Mouse (Mus musculus) E14TG2a.4 (cell line): Measurements from ENCODE around the gene Slc38a3.
A peak's percentile ranks its signal among the peaks of the same experiment; 100 is the strongest.

Experiments used
- H3K27me3 ChIP-seq: 2 replicates; pipeline ENCODE4 v1.6.1; 2014; ENCODE audit warnings: low read length, control low read depth; ENCODE audit not compliant: insufficient read depth
- H3K36me3 ChIP-seq: 2 replicates; pipeline ENCODE4 v1.6.1; 2014; ENCODE audit warnings: low read length, control low read depth; ENCODE audit not compliant: insufficient read depth
- H3K4me1 ChIP-seq: replicated peaks from 2 replicates; pipeline ENCODE4 v1.6.1; 2014; ENCODE audit warnings: low read depth, low read length, control low read depth
- H3K4me3 ChIP-seq: replicated peaks from 2 replicates; pipeline ENCODE4 v1.5.1; 2014; ENCODE audit warnings: mild to moderate bottlenecking, low read length
- H3K9me3 ChIP-seq: 2 replicates; pipeline ENCODE4 v1.6.1; 2014; ENCODE audit warnings: low read length, control low read depth
- CTCF ChIP-seq: conservative IDR thresholded peaks from 2 replicates; pipeline ENCODE4 v1.5.1; 2014; ENCODE audit warnings: low read length
- NANOG ChIP-seq: IDR thresholded peaks from 2 replicates; pipeline ENCODE4 v1.6.1; 2014; ENCODE audit warnings: borderline replicate concordance, low read length, mixed read lengths
- POU5F1 ChIP-seq: IDR thresholded peaks from 2 replicates; pipeline ENCODE4 v1.6.1; 2014; ENCODE audit warnings: low read length, borderline replicate concordance

The Slc38a3 gene

GRCm38 (mm10) chr9:107677091-107677784 is 7.9 kb upstream of the Slc38a3 start:
- H3K27me3 ChIP-seq: peaks cover 67% of the 10 kb centered on the region
- H3K4me1 ChIP-seq: peaks cover 50% of the 10 kb centered on the region
- H3K36me3 ChIP-seq: no peaks in the 10 kb centered on the region
- H3K9me3 ChIP-seq: no peaks in the 10 kb centered on the region
- TF ChIP-seq NANOG: no peak
- TF ChIP-seq POU5F1: no peak
- peak; percentile 93 for TF ChIP-seq CTCF
- peak overlapping the region; percentile 56 for H3K4me3 ChIP-seq

GRCm38 (mm10) chr9:107676302-107676701 is 7.0 kb upstream of the Slc38a3 start:
- Histone ChIP-seq H3K4me1 (peaks cover 42% of the 10 kb centered on the region), H3K27me3 (peaks cover 62% of the 10 kb centered on the region), H3K4me3 (peak overlapping the region; percentile 73), H3K9me3 (no peaks in the 10 kb centered on the region), H3K36me3 (no peaks in the 10 kb centered on the region)
- TF ChIP-seq CTCF (no peak), NANOG (no peak), POU5F1 (no peak)

GRCm38 (mm10) chr9:107675671-107676301 is 6.5 kb upstream of the Slc38a3 start:
- no peak; the same call in 1 of the 2 replicates for TF ChIP-seq CTCF
- TF ChIP-seq NANOG: no peak
- no peak for TF ChIP-seq POU5F1

GRCm38 (mm10) chr9:107674609-107675429 is 5.5 kb upstream of the Slc38a3 start:
- Histone ChIP-seq H3K36me3 (no peaks in the 10 kb centered on the region), H3K27me3 (peaks cover 63% of the 10 kb centered on the region), H3K4me3 (peak overlapping the region; percentile 73), H3K4me1 (peaks cover 41% of the 10 kb centered on the region), H3K9me3 (no peaks in the 10 kb centered on the region)
- TF ChIP-seq CTCF (no peak), POU5F1 (no peak), NANOG (no peak)

More at GRCm38 (mm10) chr9:107675671-107676301, 6.5 kb upstream of the Slc38a3 start:
- H3K4me1 ChIP-seq: peaks cover 41% of the 10 kb centered on the region
- no peaks in the 10 kb centered on the region for H3K36me3 ChIP-seq
- H3K9me3 ChIP-seq: no peaks in the 10 kb centered on the region
- H3K4me3 ChIP-seq: peak overlapping the region; percentile 73
- peaks cover 60% of the 10 kb centered on the region for H3K27me3 ChIP-seq

GRCm38 (mm10) chr9:107670259-107670658 is 929 bp upstream of the Slc38a3 start:
- peaks cover 82% of the 10 kb centered on the region for H3K27me3 ChIP-seq
- no peak for TF ChIP-seq POU5F1
- TF ChIP-seq CTCF: no peak
- TF ChIP-seq NANOG: no peak
- H3K4me3 ChIP-seq: no peak overlapping the region
- H3K4me1 ChIP-seq: peaks cover 33% of the 10 kb centered on the region
- no peaks in the 10 kb centered on the region for H3K9me3 ChIP-seq
- no peaks in the 10 kb centered on the region for H3K36me3 ChIP-seq

GRCm38 (mm10) chr9:107668916-107669315 is 414 bp downstream of the Slc38a3 start:
- no peaks in the 10 kb centered on the region for H3K9me3 ChIP-seq
- no peak overlapping the region for H3K4me3 ChIP-seq
- H3K4me1 ChIP-seq: peaks cover 27% of the 10 kb centered on the region
- TF ChIP-seq POU5F1 (no peak), NANOG (no peak), CTCF (no peak)
- H3K27me3 ChIP-seq: peaks cover 79% of the 10 kb centered on the region
- no peaks in the 10 kb centered on the region for H3K36me3 ChIP-seq

GRCm38 (mm10) chr9:107668011-107668410 is 1.3 kb downstream of the Slc38a3 start:
- TF ChIP-seq NANOG: no peak
- H3K9me3 ChIP-seq: no peaks in the 10 kb centered on the region
- peaks cover 36% of the 10 kb centered on the region for H3K4me1 ChIP-seq
- H3K27me3 ChIP-seq: peaks cover 85% of the 10 kb centered on the region
- H3K36me3 ChIP-seq: no peaks in the 10 kb centered on the region
- peak overlapping the region; percentile 79; the same call in 1 of the 2 replicates for H3K4me3 ChIP-seq

GRCm38 (mm10) chr9:107667219-107667618 is 2.1 kb downstream of the Slc38a3 start:
- peaks cover 88% of the 10 kb centered on the region for H3K27me3 ChIP-seq
- H3K9me3 ChIP-seq: no peaks in the 10 kb centered on the region
- TF ChIP-seq CTCF: no peak
- TF ChIP-seq POU5F1: no peak
- TF ChIP-seq NANOG: no peak
- H3K4me3 ChIP-seq: peak overlapping the region; percentile 79
- H3K36me3 ChIP-seq: no peaks in the 10 kb centered on the region
- peaks cover 40% of the 10 kb centered on the region for H3K4me1 ChIP-seq
